Mouse (Mus musculus): ENCODE data around the gene Slc9a5. TPM values are rescaled to one million over a fixed set of nuclear protein-coding genes. Genes with fewer than 3 reads are reported as not detected.

Gene Slc9a5
- 0.75 and 0.82 TPM in 2 replicates for polyA plus RNA-seq (2012; rRNA removed)

DNA sequence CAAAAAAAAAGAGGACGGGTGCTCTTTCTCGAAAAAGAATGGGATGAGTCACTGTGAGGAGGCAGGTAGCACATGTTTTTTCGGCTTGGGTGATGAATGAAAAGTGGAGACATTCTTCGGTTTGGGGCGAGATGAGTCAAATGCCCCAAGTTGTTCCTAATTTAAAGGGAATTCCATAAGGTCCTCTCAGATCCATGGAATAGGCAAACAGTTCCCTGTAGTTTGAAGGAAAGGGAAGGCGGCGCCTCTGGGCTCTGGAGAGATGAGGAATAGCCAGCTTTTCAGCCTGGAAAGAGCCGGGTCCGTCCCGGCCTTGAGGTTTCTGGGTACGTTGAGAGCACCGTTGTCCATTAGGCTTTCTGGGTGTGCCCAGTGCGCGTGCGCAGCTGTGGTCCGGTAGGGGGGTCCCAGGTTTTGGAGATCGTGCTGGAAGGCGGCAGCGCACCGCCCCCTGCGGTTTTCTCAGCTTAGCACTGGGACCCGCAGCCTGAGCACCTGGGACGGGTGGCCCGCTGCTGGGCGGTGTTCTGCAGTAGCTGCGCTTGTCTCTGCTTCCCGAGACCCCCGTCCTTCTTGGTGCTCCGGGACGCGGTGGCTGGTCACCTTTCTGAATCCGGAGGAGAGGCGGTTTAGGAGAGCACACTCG is at the start of gene Slc9a5:
Gene Slc9a5, plus strand, starts transcription at position 394 of the 646 bp plus-strand sequence.

GRCm38 (mm10) chr8:105305211-105306145 is 43.2 kb upstream of the Slc9a5 start, which contains the start of gene Elmo3:
Gene Elmo3, plus strand, starts transcription at chr8:105305601.

GRCm38 (mm10) chr8:105326141-105326672 is 22.4 kb upstream of the Slc9a5 start, which contains the start of the genes Lrrc29 and Tmem208:
Gene Lrrc29, minus strand, starts transcription at chr8:105326278.
Gene Tmem208, plus strand, starts transcription at chr8:105326354.

DNA sequence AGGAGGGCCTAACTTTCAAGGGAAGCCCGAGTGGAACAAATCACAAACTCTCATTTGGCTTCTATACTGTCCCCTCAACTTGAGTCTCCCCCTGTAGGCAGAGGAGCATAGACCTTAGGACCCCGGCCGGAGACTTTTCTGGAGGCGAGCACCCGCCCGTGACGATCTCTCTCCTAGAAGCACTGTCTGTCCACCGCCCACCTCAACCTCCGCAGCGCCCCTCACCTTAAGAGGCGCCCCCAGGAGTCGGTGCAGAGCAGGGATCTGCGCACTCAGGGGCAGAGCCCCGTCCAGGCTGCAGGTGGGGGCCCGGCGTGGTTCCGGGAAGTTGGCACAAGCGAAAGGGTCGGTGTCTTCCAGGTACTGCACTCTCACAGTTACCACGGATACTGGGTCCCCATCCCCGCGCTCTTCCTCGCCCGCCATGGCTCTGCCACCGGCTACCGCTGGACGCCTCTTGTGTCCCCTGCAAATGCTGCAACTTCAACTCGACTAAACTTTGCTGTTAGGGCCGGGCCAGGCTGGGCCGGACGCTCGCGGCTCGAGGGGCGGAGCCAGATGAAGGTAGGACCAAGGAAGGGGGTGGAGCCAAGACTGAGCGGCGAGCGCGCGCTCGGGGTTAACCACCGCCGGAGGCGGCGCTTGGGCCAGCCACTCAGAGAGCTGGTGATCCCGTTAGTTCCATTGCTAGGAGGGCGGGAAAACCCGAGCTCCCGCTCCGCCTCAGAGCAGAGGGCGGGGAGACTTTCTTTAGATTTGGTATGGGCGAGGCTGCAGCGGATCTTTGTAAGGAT is 1.0 kb upstream of the Slc9a5 start, which contains the start of gene Fhod1:
Gene Fhod1, minus strand, starts transcription at position 526 of the 794 bp plus-strand sequence.

DNA sequence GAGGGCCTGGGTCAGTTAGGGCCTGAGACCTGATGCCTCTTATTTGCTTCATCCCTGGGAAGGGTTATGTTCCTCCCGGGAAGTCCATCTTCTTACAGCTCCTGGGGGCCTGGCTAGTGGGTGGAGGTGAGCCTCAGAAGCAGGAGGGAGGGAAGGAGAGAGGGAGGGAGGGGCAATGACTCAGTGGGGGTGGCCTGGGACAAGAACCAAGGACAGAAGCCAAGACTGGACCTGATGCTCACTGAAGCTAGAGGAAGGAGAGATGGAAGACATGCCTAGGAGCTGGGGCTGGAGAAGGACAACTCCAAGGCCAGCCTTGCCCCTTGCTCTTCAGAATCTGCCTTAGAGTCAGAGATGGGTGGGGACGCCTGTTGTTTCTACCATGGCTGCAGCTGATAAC is 24.4 kb downstream of the Slc9a5 start, which contains the start of gene Plekhg4:
Gene Plekhg4, plus strand, starts transcription at position 243 of the 400 bp plus-strand sequence.

DNA sequence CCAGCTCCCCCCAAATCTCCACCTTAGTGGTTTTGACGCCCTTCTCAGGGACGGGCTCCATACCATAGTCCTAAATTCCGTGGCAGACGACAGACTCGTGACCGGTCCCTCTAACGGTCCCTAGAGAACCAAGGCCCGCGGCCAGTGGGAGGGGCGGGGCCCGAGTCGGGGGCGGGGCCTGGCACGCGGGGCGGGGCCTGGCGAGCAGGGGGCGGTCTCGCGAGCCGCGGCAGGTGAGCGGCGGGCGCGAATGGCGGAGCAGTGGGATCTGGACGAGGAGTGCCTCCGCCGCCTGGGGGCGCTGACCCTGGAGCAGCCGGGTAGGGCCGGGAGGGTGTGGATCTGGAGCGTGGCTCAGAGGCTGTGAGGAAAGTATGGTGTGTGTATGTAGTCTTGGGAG is 64.7 kb downstream of the Slc9a5 start, which contains the start of the genes Kctd19 and Lrrc36:
Gene Kctd19, minus strand, starts transcription at position 112 of the 400 bp plus-strand sequence.
Gene Lrrc36, plus strand, starts transcription at position 181 of the 400 bp plus-strand sequence.

Other genes with a start within 250 kb of the Slc9a5 start
- gene Ces4a, start 217.0 kb upstream of the Slc9a5 start, polyA plus RNA-seq (2012; rRNA removed) = not detected in 2 replicates
- 5.0 and 7.1 TPM in 2 replicates for gene Cbfb, start 178.2 kb upstream of the Slc9a5 start, polyA plus RNA-seq (2012; rRNA removed)
- 10.6 and 12.9 TPM in 2 replicates for gene D230025D16Rik, start 123.7 kb upstream of the Slc9a5 start, polyA plus RNA-seq (2012; rRNA removed)
- 1.4 and 1.7 TPM in 2 replicates for gene B3gnt9, start 93.7 kb upstream of the Slc9a5 start, polyA plus RNA-seq (2012; rRNA removed)
- gene Tradd, start 84.2 kb upstream of the Slc9a5 start, polyA plus RNA-seq (2012; rRNA removed) = 5.4 and 5.6 TPM in 2 replicates
- 0.77 and 0.93 TPM in 2 replicates for gene Fbxl8, start 84.2 kb upstream of the Slc9a5 start, polyA plus RNA-seq (2012; rRNA removed)
- 0.01 and 0.03 TPM in 2 replicates for gene Hsf4, start 79.0 kb upstream of the Slc9a5 start, polyA plus RNA-seq (2012; rRNA removed)
- gene Nol3, start 72.7 kb upstream of the Slc9a5 start, polyA plus RNA-seq (2012; rRNA removed) = 0.02 and 0.07 TPM in 2 replicates
- gene 4931428F04Rik, start 59.0 kb upstream of the Slc9a5 start, polyA plus RNA-seq (2012; rRNA removed) = 1.1 TPM in 2 replicates
- 5.9 and 7.1 TPM in 2 replicates for gene Exoc3l, start 52.7 kb upstream of the Slc9a5 start, polyA plus RNA-seq (2012; rRNA removed)
- gene E2f4, start 51.2 kb upstream of the Slc9a5 start, polyA plus RNA-seq (2012; rRNA removed) = 221 and 269 TPM in 2 replicates
- 3.3 and 3.8 TPM in 2 replicates for gene Elmo3, start 43.2 kb upstream of the Slc9a5 start, polyA plus RNA-seq (2012; rRNA removed)
- 8.4 and 9.2 TPM in 2 replicates for gene Lrrc29, start 22.6 kb upstream of the Slc9a5 start, polyA plus RNA-seq (2012; rRNA removed)
- 57.5 and 62.2 TPM in 2 replicates for gene Tmem208, start 22.5 kb upstream of the Slc9a5 start, polyA plus RNA-seq (2012; rRNA removed)
- 3.6 and 4.4 TPM in 2 replicates for gene Fhod1, start 890 bp upstream of the Slc9a5 start, polyA plus RNA-seq (2012; rRNA removed)
- gene Plekhg4, start 24.4 kb downstream of the Slc9a5 start, polyA plus RNA-seq (2012; rRNA removed) = 0.02 and 0.07 TPM in 2 replicates
- not detected in 2 replicates for gene Kctd19, start 64.7 kb downstream of the Slc9a5 start, polyA plus RNA-seq (2012; rRNA removed)
- 0.08 and 0.10 TPM in 2 replicates for gene Lrrc36, start 64.7 kb downstream of the Slc9a5 start, polyA plus RNA-seq (2012; rRNA removed)
- gene Tppp3, start 122.7 kb downstream of the Slc9a5 start, polyA plus RNA-seq (2012; rRNA removed) = 0.69 and 2.4 TPM in 2 replicates
- 1.9 and 2.1 TPM in 2 replicates for gene Zdhhc1, start 148.1 kb downstream of the Slc9a5 start, polyA plus RNA-seq (2012; rRNA removed)
- 0.85 and 0.98 TPM in 2 replicates for gene Hsd11b2, start 169.9 kb downstream of the Slc9a5 start, polyA plus RNA-seq (2012; rRNA removed)
- gene Atp6v0d1, start 217.2 kb downstream of the Slc9a5 start, polyA plus RNA-seq (2012; rRNA removed) = 32.3 and 42.6 TPM in 2 replicates

All from liver, embryonic 14 days (tissue).